Comparison of ENCODE assay signal across 8 mouse cellular contexts in the genomic region with DNA sequence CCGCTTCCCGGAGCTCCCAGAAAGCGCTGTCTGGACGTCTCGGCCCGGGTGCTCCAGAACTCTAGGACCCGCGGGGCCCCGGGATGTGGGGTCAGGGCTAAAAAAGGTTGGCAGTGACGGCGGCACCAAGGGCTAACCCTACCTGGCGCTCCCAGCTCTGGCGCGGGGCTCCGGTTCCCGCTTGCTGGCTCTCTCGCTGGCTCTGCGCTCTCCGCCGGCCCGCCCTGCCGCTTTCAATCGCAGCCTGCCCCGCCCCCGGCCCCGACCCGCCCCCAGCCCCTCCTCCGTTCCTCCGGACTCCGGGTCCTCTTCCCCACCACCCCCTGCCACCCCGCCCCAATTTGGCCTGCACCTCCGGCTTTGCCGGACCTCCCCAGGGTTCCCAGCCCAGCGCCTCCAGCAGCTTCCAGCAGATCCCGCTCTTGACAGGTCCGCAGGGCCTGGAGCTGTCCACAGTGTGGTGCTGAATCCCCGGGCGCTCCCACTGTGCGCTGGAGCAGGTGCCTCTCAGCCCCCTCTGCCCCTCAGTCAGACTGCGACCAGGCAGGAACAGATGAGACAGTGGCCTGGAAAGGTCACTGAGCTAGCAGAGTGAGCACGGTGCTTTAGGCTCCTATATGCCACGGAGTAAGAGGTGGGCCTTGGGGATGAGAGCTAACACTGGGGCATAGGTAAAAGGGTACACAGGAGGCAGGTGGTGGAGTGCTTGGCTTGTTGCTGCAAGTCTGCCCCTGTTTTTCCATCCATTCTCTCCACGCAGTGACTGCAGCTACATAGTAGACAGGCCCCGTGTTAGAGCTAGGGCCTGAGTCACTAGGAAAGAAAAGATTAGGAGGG. TPM values are rescaled to one million over a fixed set of nuclear protein-coding genes. Genes with fewer than 3 reads are reported as not detected.
DNase-seq lines count a peak whose midpoint lies in the region; ATAC-seq lines count a peak whose summit lies in the region.

A gene (minus strand): TSS at position 199 of the 837 bp plus-strand sequence.

- WGBS in embryonic facial prominence, embryonic 10.5 days = 1% methylated on average over 43 of the region's 44 CpGs
- 2% methylated on average over 37 of the region's 44 CpGs for WGBS in heart, embryonic 14.5 days
- under 1% methylated on average over 42 of the region's 44 CpGs for WGBS in kidney, embryonic 16.5 days
- WGBS in liver, embryonic 16.5 days (ENCODE audit: insufficient replicate concordance) = 2% methylated on average over 44 of the region's 44 CpGs
- WGBS in neural tube, embryonic 14.5 days = 1% methylated on average over 29 of the region's 44 CpGs

- DNase-seq in left cerebral cortex, adult 18-20 months (ENCODE audit: low spot score in 2 of 2) = no peak
- no peak for DNase-seq in left cerebral cortex, adult 9 months (ENCODE audit: low spot score in 2 of 2)
- DNase-seq in embryonic facial prominence, embryonic 10.5 days (ENCODE audit: low spot score) = peak; percentile 89
- no peak for DNase-seq in frontal cortex, postnatal 10 days (ENCODE audit: low spot score in 2 of 2)

- no peaks in the 10 kb centered on the region for H3K9me3 ChIP-seq in embryonic facial prominence, embryonic 10.5 days
- no peaks in the 10 kb centered on the region for H3K9me3 ChIP-seq in heart, embryonic 14.5 days (ENCODE audit: control insufficient read depth, low read length)
- H3K9me3 ChIP-seq in kidney, embryonic 16.5 days (ENCODE audit: low read length) = no peaks in the 10 kb centered on the region
- no peaks in the 10 kb centered on the region for H3K9me3 ChIP-seq in liver, embryonic 16.5 days (replicated peaks; ENCODE audit: control insufficient read depth, low read length)
- no peaks in the 10 kb centered on the region for H3K9me3 ChIP-seq in neural tube, embryonic 14.5 days (ENCODE audit: control insufficient read depth, low read length)

- peak within 1 kb of the TSS; percentile 44; the same call in 1 of the 2 replicates for H3K27ac ChIP-seq in embryonic facial prominence, embryonic 10.5 days (replicated peaks)
- no peak within 1 kb of the TSS for H3K27ac ChIP-seq in heart, embryonic 14.5 days (replicated peaks in 1 of 2; ENCODE audit: control insufficient read depth in 1 of 2, insufficient read depth in 1 of 2, low read depth in 2 of 2, low read length in 2 of 2)
- no peak within 1 kb of the TSS for H3K27ac ChIP-seq in kidney, embryonic 16.5 days (ENCODE audit: low read length)
- H3K27ac ChIP-seq in liver, embryonic 16.5 days (ENCODE audit: low read length) = no peak within 1 kb of the TSS
- H3K27ac ChIP-seq in neural tube, embryonic 14.5 days (ENCODE audit: low read depth, low read length) = no peak within 1 kb of the TSS

- H3K4me3 ChIP-seq in embryonic facial prominence, embryonic 10.5 days = peak within 1 kb of the TSS; percentile 55
- peak within 1 kb of the TSS; percentile 14 to 33; a peak in 3 of 4 replicates for H3K4me3 ChIP-seq in heart, embryonic 14.5 days (ENCODE audit: control insufficient read depth in 1 of 2, insufficient read depth in 1 of 2, low read depth in 1 of 2, low read length in 2 of 2)
- H3K4me3 ChIP-seq in kidney, embryonic 16.5 days (ENCODE audit: low read length) = peak within 1 kb of the TSS; percentile 34
- peak within 1 kb of the TSS; percentile 28; the same call in 1 of the 2 replicates for H3K4me3 ChIP-seq in liver, embryonic 16.5 days (ENCODE audit: low read depth, low read length)
- H3K4me3 ChIP-seq in neural tube, embryonic 14.5 days (ENCODE audit: low read depth, low read length) = peak within 1 kb of the TSS; percentile 39

- H3K9ac ChIP-seq in heart, embryonic 14.5 days (ENCODE audit: low read length) = no peak within 1 kb of the TSS
- H3K9ac ChIP-seq in kidney, embryonic 16.5 days (replicated peaks; ENCODE audit: low read length) = no peak within 1 kb of the TSS
- no peak within 1 kb of the TSS for H3K9ac ChIP-seq in liver, embryonic 16.5 days (ENCODE audit: low read depth, low read length)
- H3K9ac ChIP-seq in neural tube, embryonic 14.5 days (replicated peaks; ENCODE audit: low read depth, low read length) = peak within 1 kb of the TSS; percentile 66

- H3K4me2 ChIP-seq in heart, embryonic 14.5 days (ENCODE audit: low read length) = peak within 1 kb of the TSS; percentile 67
- H3K4me2 ChIP-seq in kidney, embryonic 16.5 days (replicated peaks; ENCODE audit: low read depth, low read length) = peak within 1 kb of the TSS; percentile 56
- peak within 1 kb of the TSS; percentile 38 for H3K4me2 ChIP-seq in liver, embryonic 16.5 days (ENCODE audit: low read depth, low read length)
- peak within 1 kb of the TSS; percentile 71 for H3K4me2 ChIP-seq in neural tube, embryonic 14.5 days (ENCODE audit: low read depth, low read length)

- peaks cover 28% of the 10 kb centered on the region for H3K36me3 ChIP-seq in embryonic facial prominence, embryonic 10.5 days (replicated peaks)
- peaks cover 31% of the 10 kb centered on the region for H3K36me3 ChIP-seq in heart, embryonic 14.5 days (ENCODE audit: control insufficient read depth, insufficient read depth, low read length)
- peaks cover 14% of the 10 kb centered on the region for H3K36me3 ChIP-seq in kidney, embryonic 16.5 days (ENCODE audit: insufficient read depth, low read length)
- H3K36me3 ChIP-seq in liver, embryonic 16.5 days (ENCODE audit: control insufficient read depth, insufficient read depth) = peaks cover 4% of the 10 kb centered on the region; the same call in 1 of the 2 replicates
- peaks cover 8% of the 10 kb centered on the region; the same call in 1 of the 2 replicates for H3K36me3 ChIP-seq in neural tube, embryonic 14.5 days (ENCODE audit: control insufficient read depth, insufficient read depth, low read length)

- ATAC-seq in heart, embryonic 14.5 days (ENCODE audit: insufficient number of reproducible peaks, insufficient read depth, low FRiP score, low read depth) = peak; percentile 49; the same call in 1 of the 2 replicates
- peak; percentile 83 for ATAC-seq in kidney, embryonic 16.5 days (ENCODE audit: low FRiP score, low TSS enrichment)
- 0 out of 2 replicates have a peak, but pooled peaks have one; percentile 13 for ATAC-seq in liver, embryonic 16.5 days (ENCODE audit: low read depth)
- ATAC-seq in neural tube, embryonic 14.5 days (ENCODE audit: low read depth) = peak; percentile 73

- peaks cover 40% of the 10 kb centered on the region for H3K4me1 ChIP-seq in embryonic facial prominence, embryonic 10.5 days
- H3K4me1 ChIP-seq in heart, embryonic 14.5 days (ENCODE audit: control insufficient read depth in 2 of 2, insufficient read depth in 2 of 2, low read length in 2 of 2) = peaks cover 0 to 6% of the 10 kb centered on the region in 2 experiments; a peak in 3 of 4 replicates
- H3K4me1 ChIP-seq in kidney, embryonic 16.5 days (ENCODE audit: insufficient read depth, low read length) = peaks cover 6% of the 10 kb centered on the region
- no peaks in the 10 kb centered on the region for H3K4me1 ChIP-seq in liver, embryonic 16.5 days (ENCODE audit: control insufficient read depth, low read depth, low read length)
- no peaks in the 10 kb centered on the region; the same call in 1 of the 2 replicates for H3K4me1 ChIP-seq in neural tube, embryonic 14.5 days (ENCODE audit: control insufficient read depth, insufficient read depth, low read length)

- H3K27me3 ChIP-seq in embryonic facial prominence, embryonic 10.5 days (replicated peaks; ENCODE audit: low read depth, poor library complexity, severe bottlenecking) = peaks cover 45% of the 10 kb centered on the region
- H3K27me3 ChIP-seq in heart, embryonic 14.5 days (ENCODE audit: control insufficient read depth, insufficient read depth, low read length) = peaks cover 41% of the 10 kb centered on the region
- peaks cover 13% of the 10 kb centered on the region for H3K27me3 ChIP-seq in kidney, embryonic 16.5 days (ENCODE audit: insufficient read depth, low read length)
- H3K27me3 ChIP-seq in liver, embryonic 16.5 days (ENCODE audit: control insufficient read depth, insufficient read depth, low read depth, low read length) = peaks cover 28% of the 10 kb centered on the region
- no peaks in the 10 kb centered on the region for H3K27me3 ChIP-seq in neural tube, embryonic 14.5 days (ENCODE audit: control insufficient read depth, insufficient read depth, low read length)

RNA-seq across cellular contexts. Expression of the gene that starts here (rescaled TPM):
- 10 to 100 TPM; 50.5 to 52.2 TPM for total RNA-seq in left cerebral cortex, adult 18-20 months (2021)
- 5.8 and 8.3 TPM in 2 replicates for polyA plus RNA-seq in embryonic facial prominence, embryonic 10.5 days (2016; fragmentation: Nextera tagmentation; extraction: Ambion mirVana)
- polyA plus RNA-seq in heart, embryonic 14.5 days (2014; fragmentation: Nextera tagmentation; extraction: Ambion mirVana) = not detected in 2 replicates
- polyA plus RNA-seq in kidney, embryonic 16.5 days (2015; fragmentation: Nextera tagmentation; extraction: Ambion mirVana) = not detected in 2 replicates
- not detected in 2 replicates for polyA plus RNA-seq in liver, embryonic 16.5 days (2015; fragmentation: Nextera tagmentation; extraction: Ambion mirVana)
- polyA plus RNA-seq in neural tube, embryonic 14.5 days (2014; fragmentation: Nextera tagmentation; extraction: Ambion mirVana) = 4.9 and 7.5 TPM in 2 replicates

Comparison
In these comparisons a context has a peak if more than half of its experiments do, and no peak if none do; other contexts are left out.
1. Peak in ATAC-seq, H3K4me3 ChIP-seq and H3K4me2 ChIP-seq in heart, embryonic 14.5 days; RNA of the gene not detected or under 1 TPM.
2. Peak in ATAC-seq, H3K4me3 ChIP-seq and H3K4me2 ChIP-seq in kidney, embryonic 16.5 days; RNA of the gene not detected or under 1 TPM.
3. Peak in ATAC-seq, H3K4me3 ChIP-seq and H3K4me2 ChIP-seq in liver, embryonic 16.5 days; RNA of the gene not detected or under 1 TPM.
4. ATAC-seq: peak in every context shown above with its lines; median percentile 83 in kidney, embryonic 16.5 days; 73 in neural tube, embryonic 14.5 days; 49 in heart, embryonic 14.5 days; 13 in liver, embryonic 16.5 days.